Mouse (Mus musculus): Measurements from ENCODE around the gene Enpp6. TPM values are rescaled to one million over a fixed set of nuclear protein-coding genes. Genes with fewer than 3 reads are reported as not detected.
A peak's percentile ranks its signal among the peaks of the same experiment; 100 is the strongest.

Enpp6 gene
- polyA plus RNA-seq, 2 experiments, result 0.49 to 1.7 TPM

DNA sequence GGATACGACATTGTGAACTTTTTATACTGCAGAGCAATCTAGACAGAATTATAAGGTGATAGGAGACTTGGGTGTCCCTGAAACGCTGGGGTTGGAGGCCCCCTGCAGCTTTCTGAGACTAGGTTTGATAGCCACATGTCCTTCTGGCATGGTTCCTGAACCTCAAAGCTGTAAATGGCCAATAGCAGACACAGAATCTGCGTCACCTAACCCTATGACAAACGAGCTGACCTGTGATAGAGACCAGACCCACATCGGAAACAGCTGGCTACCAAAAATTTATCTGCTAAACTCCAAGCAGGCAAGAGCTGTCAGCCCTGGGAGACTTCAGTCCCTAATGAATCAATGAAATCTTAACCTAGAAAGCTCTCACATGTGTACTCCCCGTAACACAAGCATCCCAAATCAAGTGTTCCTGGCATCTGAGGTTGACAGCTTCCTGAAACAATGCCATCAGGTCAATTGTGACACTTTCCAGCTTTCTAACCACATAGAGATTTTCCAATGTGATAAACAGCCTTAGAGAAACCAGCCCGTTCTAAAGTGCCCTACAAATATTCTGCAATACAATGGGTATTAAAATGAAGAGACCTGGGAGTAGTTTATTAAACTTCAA is 74.5 kb downstream of the Enpp6 start:
- Histone ChIP-seq H3K9me3 (ENCODE audit: control insufficient read depth, low read length) (no peaks in the 10 kb centered on the region), H3K4me3 (replicated peaks; ENCODE audit: low read length) (no peak overlapping the region), H3K9ac (ENCODE audit: low read depth, low read length, severe bottlenecking) (no peak overlapping the region), H3K4me2 (replicated peaks; ENCODE audit: low read depth, low read length, severe bottlenecking) (no peak overlapping the region), H3K4me1 (ENCODE audit: control insufficient read depth, insufficient read depth, low read length) (0 out of 2 replicates have a peak, but pooled peaks cover 8% of the 10 kb centered on the region), H3K27me3 (ENCODE audit: control insufficient read depth, insufficient read depth, low read length) (no peaks in the 10 kb centered on the region), H3K27ac (replicated peaks; ENCODE audit: low read depth, low read length) (no peak overlapping the region), H3K36me3 (ENCODE audit: control insufficient read depth, insufficient read depth, low read length) (no peaks in the 10 kb centered on the region)
- DNase-seq (ENCODE audit: low spot score), result peak; percentile 7
- no peak for TF ChIP-seq POLR2A (IDR thresholded peaks at IDR 0.05; ENCODE audit: borderline replicate concordance, extremely low read depth, insufficient read depth, insufficient read length)
- ATAC-seq (ENCODE audit: low FRiP score, low read depth), result peak; percentile 26; the same call in 1 of the 2 replicates
- WGBS, result 21% methylated on average over 7 of the region's 7 CpGs

DNA sequence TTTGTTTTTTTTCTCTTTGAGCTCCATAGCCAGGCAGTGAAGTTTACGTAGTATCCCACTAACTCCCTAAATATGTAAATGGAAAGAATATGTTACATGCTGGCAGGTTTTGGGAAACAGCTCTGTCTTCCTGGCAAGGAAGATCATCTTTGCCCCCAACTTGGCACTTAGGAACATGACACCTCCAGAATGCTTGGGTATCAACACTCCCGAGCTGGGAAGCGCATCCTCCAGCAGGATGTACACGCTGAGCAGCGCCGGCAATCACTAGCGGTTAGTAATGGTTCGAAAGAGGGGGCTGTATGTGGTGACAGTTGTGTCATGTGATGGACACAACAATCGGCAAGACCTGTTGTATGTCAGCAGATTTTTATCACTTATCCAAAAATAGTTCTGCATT is 80.4 kb downstream of the Enpp6 start:
- no peak for TF ChIP-seq POLR2A (IDR thresholded peaks at IDR 0.05; ENCODE audit: borderline replicate concordance, extremely low read depth, insufficient read depth, insufficient read length)
- Histone ChIP-seq H3K4me3 (replicated peaks; ENCODE audit: low read length) (no peak overlapping the region), H3K4me1 (ENCODE audit: control insufficient read depth, insufficient read depth, low read length) (no peaks in the 10 kb centered on the region), H3K9me3 (ENCODE audit: control insufficient read depth, low read length) (no peaks in the 10 kb centered on the region), H3K9ac (ENCODE audit: low read depth, low read length, severe bottlenecking) (no peak overlapping the region), H3K27me3 (ENCODE audit: control insufficient read depth, insufficient read depth, low read length) (no peaks in the 10 kb centered on the region), H3K27ac (replicated peaks; ENCODE audit: low read depth, low read length) (no peak overlapping the region), H3K36me3 (ENCODE audit: control insufficient read depth, insufficient read depth, low read length) (no peaks in the 10 kb centered on the region), H3K4me2 (replicated peaks; ENCODE audit: low read depth, low read length, severe bottlenecking) (no peak overlapping the region)
- WGBS, result 87% methylated on average over 9 of the region's 9 CpGs
- ATAC-seq (ENCODE audit: low FRiP score, low read depth), result no peak
- DNase-seq (ENCODE audit: low spot score), result no peak

DNA sequence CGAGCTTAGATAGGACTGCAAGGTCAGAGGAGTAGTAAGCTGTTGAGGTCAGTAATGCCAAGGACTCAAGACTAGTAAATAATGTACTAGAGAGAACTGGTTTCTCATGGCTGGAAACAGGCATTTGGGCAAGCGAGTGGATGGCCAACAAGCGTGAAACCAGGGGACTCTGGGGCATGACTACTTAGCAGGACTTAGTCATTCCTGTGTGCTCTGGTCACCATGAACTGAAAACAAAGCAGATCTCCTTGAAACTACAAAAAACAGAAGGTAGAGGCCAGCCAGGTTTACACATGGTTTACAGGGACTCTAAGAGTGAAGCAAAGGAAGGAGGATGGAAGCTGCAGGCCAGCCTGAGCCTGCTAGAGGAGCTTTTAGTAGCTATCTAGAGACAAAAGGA is 82.9 kb downstream of the Enpp6 start:
- H3K9me3 ChIP-seq (ENCODE audit: control insufficient read depth, low read length), result no peaks in the 10 kb centered on the region
- H3K4me2 ChIP-seq (replicated peaks; ENCODE audit: low read depth, low read length, severe bottlenecking), result no peak overlapping the region
- no peaks in the 10 kb centered on the region for H3K4me1 ChIP-seq (ENCODE audit: control insufficient read depth, insufficient read depth, low read length)
- no peaks in the 10 kb centered on the region for H3K27me3 ChIP-seq (ENCODE audit: control insufficient read depth, insufficient read depth, low read length)
- H3K36me3 ChIP-seq (ENCODE audit: control insufficient read depth, insufficient read depth, low read length), result no peaks in the 10 kb centered on the region
- H3K9ac ChIP-seq (ENCODE audit: low read depth, low read length, severe bottlenecking), result no peak overlapping the region
- H3K27ac ChIP-seq (replicated peaks; ENCODE audit: low read depth, low read length), result no peak overlapping the region
- DNase-seq (ENCODE audit: low spot score) (no peak), ATAC-seq (ENCODE audit: low FRiP score, low read depth) (no peak)
- no peak overlapping the region for H3K4me3 ChIP-seq (replicated peaks; ENCODE audit: low read length)
- no peak for TF ChIP-seq POLR2A (IDR thresholded peaks at IDR 0.05; ENCODE audit: borderline replicate concordance, extremely low read depth, insufficient read depth, insufficient read length)
- 84% methylated on average over 3 of the region's 3 CpGs for WGBS

DNA sequence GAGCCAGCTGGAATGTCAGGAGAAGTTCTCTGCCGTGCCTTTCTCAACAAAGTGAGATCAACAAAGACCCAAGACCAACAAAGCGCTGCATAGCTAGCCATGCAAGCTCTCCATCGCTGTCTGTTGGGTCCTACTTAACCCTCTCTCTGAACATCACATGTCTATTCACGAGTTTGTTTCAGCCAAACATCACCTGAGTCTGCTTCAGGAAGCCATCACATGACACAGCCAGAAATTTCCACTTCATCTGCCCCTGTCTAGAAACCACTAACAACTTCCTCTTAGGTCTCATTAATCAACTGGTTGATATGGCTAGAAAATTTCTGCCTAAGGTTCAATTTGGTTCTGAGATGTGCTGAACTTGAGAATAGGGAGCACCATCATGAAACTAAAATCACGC is 85.3 kb downstream of the Enpp6 start:
- Histone ChIP-seq H3K4me1 (ENCODE audit: control insufficient read depth, insufficient read depth, low read length) (no peaks in the 10 kb centered on the region), H3K4me3 (replicated peaks; ENCODE audit: low read length) (no peak overlapping the region), H3K9me3 (ENCODE audit: control insufficient read depth, low read length) (no peaks in the 10 kb centered on the region), H3K4me2 (replicated peaks; ENCODE audit: low read depth, low read length, severe bottlenecking) (no peak overlapping the region), H3K27ac (replicated peaks; ENCODE audit: low read depth, low read length) (no peak overlapping the region), H3K9ac (ENCODE audit: low read depth, low read length, severe bottlenecking) (no peak overlapping the region), H3K36me3 (ENCODE audit: control insufficient read depth, insufficient read depth, low read length) (no peaks in the 10 kb centered on the region), H3K27me3 (ENCODE audit: control insufficient read depth, insufficient read depth, low read length) (no peaks in the 10 kb centered on the region)
- 83% methylated on average over 5 of the region's 5 CpGs for WGBS
- ATAC-seq (ENCODE audit: low FRiP score, low read depth) (no peak), DNase-seq (ENCODE audit: low spot score) (no peak)
- no peak for TF ChIP-seq POLR2A (IDR thresholded peaks at IDR 0.05; ENCODE audit: borderline replicate concordance, extremely low read depth, insufficient read depth, insufficient read length)

DNA sequence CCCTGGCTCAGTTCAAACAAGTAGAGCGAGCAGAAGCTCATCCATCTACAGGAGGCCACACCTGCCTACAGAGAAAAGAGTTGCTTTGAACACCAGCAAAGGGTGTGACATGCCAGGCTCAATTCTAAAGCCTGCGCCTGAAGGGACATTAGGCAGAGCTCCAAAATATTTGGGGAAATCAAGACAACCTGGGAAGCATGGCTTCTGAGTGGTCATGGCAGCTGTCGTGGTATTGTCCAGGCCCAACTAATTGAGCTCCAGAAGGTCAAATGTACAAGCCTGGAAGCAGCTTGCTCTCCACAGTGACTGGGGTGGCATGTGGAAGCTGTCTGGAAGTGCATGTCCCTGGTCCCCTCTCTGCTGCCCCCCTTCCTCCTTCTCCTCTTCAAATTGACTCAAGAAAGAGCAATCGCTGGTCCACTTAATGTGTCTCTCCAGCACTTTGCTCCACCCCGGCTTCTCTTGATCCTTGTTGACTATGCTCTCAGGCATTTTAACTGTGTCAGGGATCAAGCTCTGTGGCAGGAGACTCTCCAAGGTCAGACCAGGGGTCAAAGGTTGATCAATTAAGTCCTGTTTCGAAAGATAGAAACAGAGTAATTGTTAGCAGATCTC is 89.4 kb downstream of the Enpp6 start:
- Histone ChIP-seq H3K27ac (replicated peaks; ENCODE audit: low read depth, low read length) (no peak overlapping the region), H3K9me3 (ENCODE audit: control insufficient read depth, low read length) (no peaks in the 10 kb centered on the region), H3K27me3 (ENCODE audit: control insufficient read depth, insufficient read depth, low read length) (no peaks in the 10 kb centered on the region), H3K9ac (ENCODE audit: low read depth, low read length, severe bottlenecking) (no peak overlapping the region), H3K4me2 (replicated peaks; ENCODE audit: low read depth, low read length, severe bottlenecking) (no peak overlapping the region), H3K36me3 (ENCODE audit: control insufficient read depth, insufficient read depth, low read length) (no peaks in the 10 kb centered on the region), H3K4me1 (ENCODE audit: control insufficient read depth, insufficient read depth, low read length) (0 out of 2 replicates have a peak, but pooled peaks cover 5% of the 10 kb centered on the region), H3K4me3 (replicated peaks; ENCODE audit: low read length) (no peak overlapping the region)
- WGBS, result 49% methylated on average over 6 of the region's 6 CpGs
- ATAC-seq (ENCODE audit: low FRiP score, low read depth), result no peak
- no peak for TF ChIP-seq POLR2A (IDR thresholded peaks at IDR 0.05; ENCODE audit: borderline replicate concordance, extremely low read depth, insufficient read depth, insufficient read length)
- no peak for DNase-seq (ENCODE audit: low spot score)
